Mouse (Mus musculus) heart, embryonic 16.5 days (tissue): ENCODE data around the gene Ptbp1. TPM values are rescaled to one million over a fixed set of nuclear protein-coding genes. Genes with fewer than 3 reads are reported as not detected.

Source experiments
- ATAC-seq: fragments of 200-750 bp; cut with Nextera tagmentation; replicated peaks from 2 replicates; pipeline ENCODE4 v1.8.0; 2017; ENCODE audit warnings: moderate number of reproducible peaks; ENCODE audit not compliant: insufficient read depth, low FRiP score; ENCODE audit errors: extremely low read depth
- H3K27ac ChIP-seq: fragments of 300-500 bp; sonication (generic); 2 replicates; pipeline ENCODE4 v1.5.1; 2014; ENCODE audit warnings: mild to moderate bottlenecking, low read length, control low read depth, moderate library complexity
- H3K27me3 ChIP-seq: fragments of 300-500 bp; sonication (generic); 2 replicates; pipeline ENCODE4 v1.6.1; 2014; ENCODE audit warnings: low read length, mixed read lengths; ENCODE audit not compliant: control insufficient read depth, insufficient read depth
- H3K36me3 ChIP-seq: fragments of 300-500 bp; sonication (generic); 2 replicates; pipeline ENCODE4 v1.6.1; 2014; ENCODE audit not compliant: control insufficient read depth, insufficient read depth
- H3K4me1 ChIP-seq: fragments of 300-500 bp; sonication (generic); 2 replicates; pipeline ENCODE4 v1.6.1; 2014; ENCODE audit warnings: low read length, mixed read lengths; ENCODE audit not compliant: control insufficient read depth, insufficient read depth
- H3K4me2 ChIP-seq: fragments of 300-500 bp; sonication (generic); 2 replicates; pipeline ENCODE4 v1.6.1; 2014; ENCODE audit warnings: low read depth, mild to moderate bottlenecking, control low read depth, low read length
- H3K4me3 ChIP-seq: fragments of 300-500 bp; sonication (generic); 2 replicates; pipeline ENCODE4 v1.5.1; 2014; ENCODE audit warnings: mild to moderate bottlenecking, control low read depth, low read length
- H3K9ac ChIP-seq: fragments of 300-500 bp; sonication (generic); 2 replicates; pipeline ENCODE4 v1.6.1; 2014; ENCODE audit warnings: low read length, control low read depth
- H3K9me3 ChIP-seq: fragments of 300-500 bp; sonication (generic); replicated peaks from 2 replicates; pipeline ENCODE4 v1.6.1; 2016; ENCODE audit warnings: low read length; ENCODE audit not compliant: control insufficient read depth
- WGBS: fragments of 180-500 bp; shearing (Covaris S2); extraction: QIAGEN DNeasy Blood & Tissue Kit; methylation state at CpG from one replicate; pipeline ENCODE4 v1.1.7; 2014; 5-methylcytosine and 5-hydroxymethylcytosine counted together
- polyA plus RNA-seq: library from polyadenylated mRNA; unstranded; fragments of >200 nt; fragmentation: Nextera tagmentation; extraction: Ambion mirVana; gene quantifications from 2 replicates; pipeline ENCODE4 v1.2.1, GENCODE M21; 2015

Ptbp1 gene
- polyA plus RNA-seq, 1 experiment from 2014 or later, result 146 TPM

- H3K4me2 ChIP-seq, result no peak overlapping the region
- H3K9ac ChIP-seq, result no peak overlapping the region
- no peaks in the 10 kb centered on the region; the same call in 1 of the 2 replicates for H3K36me3 ChIP-seq
- WGBS, result 87% methylated on average over 12 of the region's 12 CpGs
- H3K27me3 ChIP-seq, result no peaks in the 10 kb centered on the region
- ATAC-seq, result no peak
- no peak overlapping the region for H3K4me3 ChIP-seq
- H3K27ac ChIP-seq, result no peak overlapping the region
- H3K4me1 ChIP-seq, result no peaks in the 10 kb centered on the region
- no peaks in the 10 kb centered on the region for H3K9me3 ChIP-seq
These were observed 38.3 kb upstream of the Ptbp1 start for GRCm38 (mm10) chr10:79815671-79816494.

GRCm38 (mm10) chr10:79817111-79817510, 37.1 kb upstream of the Ptbp1 start:
- no peak overlapping the region for H3K4me3 ChIP-seq
- H3K27me3 ChIP-seq, result no peaks in the 10 kb centered on the region
- H3K4me2 ChIP-seq, result no peak overlapping the region
- H3K9me3 ChIP-seq, result no peaks in the 10 kb centered on the region
- H3K27ac ChIP-seq, result no peak overlapping the region
- no peaks in the 10 kb centered on the region for H3K4me1 ChIP-seq
- no peak overlapping the region for H3K9ac ChIP-seq
- no peak for ATAC-seq
- no peaks in the 10 kb centered on the region; the same call in 1 of the 2 replicates for H3K36me3 ChIP-seq
- WGBS, result 73% methylated on average over 2 of the region's 2 CpGs

- H3K4me3 ChIP-seq, result no peak overlapping the region
- no peak for ATAC-seq
- H3K4me1 ChIP-seq, result no peaks in the 10 kb centered on the region
- H3K9me3 ChIP-seq, result no peaks in the 10 kb centered on the region
- H3K36me3 ChIP-seq, result no peaks in the 10 kb centered on the region; the same call in 1 of the 2 replicates
- H3K9ac ChIP-seq, result no peak overlapping the region
- H3K27me3 ChIP-seq, result no peaks in the 10 kb centered on the region
- WGBS, result 64% methylated on average over 4 of the region's 4 CpGs
- no peak overlapping the region for H3K27ac ChIP-seq
- no peak overlapping the region for H3K4me2 ChIP-seq
These were observed 36.0 kb upstream of the Ptbp1 start for GRCm38 (mm10) chr10:79818225-79818624.

- H3K27me3 ChIP-seq, result no peaks in the 10 kb centered on the region
- no peak overlapping the region for H3K4me3 ChIP-seq
- ATAC-seq, result no peak
- H3K9ac ChIP-seq, result no peak overlapping the region
- H3K9me3 ChIP-seq, result no peaks in the 10 kb centered on the region
- H3K4me1 ChIP-seq, result peaks cover 8% of the 10 kb centered on the region
- 90% methylated on average over 17 of the region's 17 CpGs for WGBS
- no peaks in the 10 kb centered on the region; the same call in 1 of the 2 replicates for H3K36me3 ChIP-seq
- no peak overlapping the region for H3K4me2 ChIP-seq
- H3K27ac ChIP-seq, result no peak overlapping the region
These were observed 34.6 kb upstream of the Ptbp1 start for GRCm38 (mm10) chr10:79819606-79820005.

- ATAC-seq, result no peak
- no peak overlapping the region for H3K4me3 ChIP-seq
- 80% methylated on average over 7 of the region's 8 CpGs for WGBS
- H3K4me1 ChIP-seq, result peaks cover 9% of the 10 kb centered on the region
- H3K27ac ChIP-seq, result no peak overlapping the region
- H3K27me3 ChIP-seq, result no peaks in the 10 kb centered on the region
- no peak overlapping the region for H3K9ac ChIP-seq
- no peak overlapping the region for H3K4me2 ChIP-seq
- H3K36me3 ChIP-seq, result no peaks in the 10 kb centered on the region; the same call in 1 of the 2 replicates
- no peaks in the 10 kb centered on the region for H3K9me3 ChIP-seq
These were observed 34.0 kb upstream of the Ptbp1 start for GRCm38 (mm10) chr10:79820277-79820676.

- Histone ChIP-seq H3K9me3 (no peaks in the 10 kb centered on the region), H3K27ac (no peak within 1 kb of the TSS), H3K27me3 (no peaks in the 10 kb centered on the region), H3K4me2 (no peak within 1 kb of the TSS), H3K4me3 (no peak within 1 kb of the TSS), H3K36me3 (no peaks in the 10 kb centered on the region; the same call in 1 of the 2 replicates), H3K9ac (no peak within 1 kb of the TSS), H3K4me1 (peaks cover 9% of the 10 kb centered on the region)
- no peak for ATAC-seq
- 74% methylated on average over 11 of the region's 11 CpGs for WGBS
These were observed 33.4 kb upstream of the Ptbp1 start, which contains the start of gene Misp for GRCm38 (mm10) chr10:79820782-79821181. Gene Misp, plus strand, starts transcription at chr10:79820989.

GRCm38 (mm10) chr10:79821731-79822130, 32.5 kb upstream of the Ptbp1 start:
- no peak for ATAC-seq
- H3K4me2 ChIP-seq, result no peak overlapping the region
- H3K9me3 ChIP-seq, result no peaks in the 10 kb centered on the region
- H3K4me1 ChIP-seq, result peaks cover 9% of the 10 kb centered on the region
- H3K9ac ChIP-seq, result no peak overlapping the region
- H3K4me3 ChIP-seq, result no peak overlapping the region
- 85% methylated on average over 12 of the region's 12 CpGs for WGBS
- no peak overlapping the region for H3K27ac ChIP-seq
- H3K36me3 ChIP-seq, result no peaks in the 10 kb centered on the region; the same call in 1 of the 2 replicates
- H3K27me3 ChIP-seq, result no peaks in the 10 kb centered on the region

GRCm38 (mm10) chr10:79822372-79822771, 31.9 kb upstream of the Ptbp1 start:
- Histone ChIP-seq H3K9me3 (no peaks in the 10 kb centered on the region), H3K27ac (no peak overlapping the region), H3K9ac (no peak overlapping the region), H3K4me3 (no peak overlapping the region), H3K4me1 (peaks cover 9% of the 10 kb centered on the region), H3K36me3 (no peaks in the 10 kb centered on the region; the same call in 1 of the 2 replicates), H3K27me3 (no peaks in the 10 kb centered on the region), H3K4me2 (no peak overlapping the region)
- no peak for ATAC-seq
- 48% methylated on average over 17 of the region's 17 CpGs for WGBS

GRCm38 (mm10) chr10:79823011-79823410, 31.2 kb upstream of the Ptbp1 start:
- H3K4me2 ChIP-seq, result no peak overlapping the region
- no peak for ATAC-seq

More at GRCm38 (mm10) chr10:79823011-79823410, 31.2 kb upstream of the Ptbp1 start:
- peaks cover 9% of the 10 kb centered on the region for H3K4me1 ChIP-seq
- no peak overlapping the region for H3K9ac ChIP-seq
- no peaks in the 10 kb centered on the region for H3K27me3 ChIP-seq
- 67% methylated on average over 6 of the region's 6 CpGs for WGBS
- H3K36me3 ChIP-seq, result no peaks in the 10 kb centered on the region; the same call in 1 of the 2 replicates
- H3K9me3 ChIP-seq, result no peaks in the 10 kb centered on the region
- no peak overlapping the region for H3K4me3 ChIP-seq
- H3K27ac ChIP-seq, result no peak overlapping the region
